Mouse (Mus musculus): ENCODE measurements around the gene Slc5a9. TPM values are rescaled to one million over a fixed set of nuclear protein-coding genes. Genes with fewer than 3 reads are reported as not detected.
"Not testable (repeated sequence)": the region's sequence is repeated elsewhere in the genome, so short reads cannot be mapped to it uniquely, and the experiment has no call there.

Gene Slc5a9
- 0.01 and 0.21 TPM in 2 replicates for polyA plus RNA-seq (2012; rRNA removed)

GRCm38 (mm10) chr4:111902775-111903174, at the start of gene Slc5a9:
Gene Slc5a9, minus strand, starts transcription at chr4:111902918.
- DNase-seq (ENCODE audit: low read depth) = no peak
- TF ChIP-seq CTCF (IDR thresholded peaks at IDR 0.05; ENCODE audit: borderline replicate concordance, extremely low read depth, insufficient read depth, insufficient read length) (no peak), POLR2A (IDR thresholded peaks at IDR 0.05; ENCODE audit: borderline replicate concordance, extremely low read depth, insufficient read depth, insufficient read length, poor library complexity, severe bottlenecking) (no peak)

GRCm38 (mm10) chr4:111919092-111919491, 16.4 kb upstream of the Slc5a9 start, which contains the start of gene Skint8:
Gene Skint8, plus strand, starts transcription at chr4:111919392.
- DNase-seq (ENCODE audit: low read depth) = no peak

GRCm38 (mm10) chr4:111907926-111908325, 5.2 kb upstream of the Slc5a9 start:
- TF ChIP-seq CTCF (IDR thresholded peaks at IDR 0.05; ENCODE audit: borderline replicate concordance, extremely low read depth, insufficient read depth, insufficient read length) (no peak), POLR2A (IDR thresholded peaks at IDR 0.05; ENCODE audit: borderline replicate concordance, extremely low read depth, insufficient read depth, insufficient read length, poor library complexity, severe bottlenecking) (no peak)
- DNase-seq (ENCODE audit: low read depth) = peak; percentile 74

More at GRCm38 (mm10) chr4:111919092-111919491, 16.4 kb upstream of the Slc5a9 start, which contains the start of gene Skint8:
- TF ChIP-seq POLR2A (IDR thresholded peaks at IDR 0.05; ENCODE audit: borderline replicate concordance, extremely low read depth, insufficient read depth, insufficient read length, poor library complexity, severe bottlenecking) (no peak), CTCF (IDR thresholded peaks at IDR 0.05; ENCODE audit: borderline replicate concordance, extremely low read depth, insufficient read depth, insufficient read length) (no peak)

- DNase-seq (ENCODE audit: low read depth) = no peak
Measured at GRCm38 (mm10) chr4:111901473-111901872, 1.2 kb downstream of the Slc5a9 start.

GRCm38 (mm10) chr4:111900491-111900890, 2.2 kb downstream of the Slc5a9 start:
- DNase-seq (ENCODE audit: low read depth) = not testable (repeated sequence)

More at GRCm38 (mm10) chr4:111901473-111901872, 1.2 kb downstream of the Slc5a9 start:
- TF ChIP-seq POLR2A (IDR thresholded peaks at IDR 0.05; ENCODE audit: borderline replicate concordance, extremely low read depth, insufficient read depth, insufficient read length, poor library complexity, severe bottlenecking) (no peak), CTCF (IDR thresholded peaks at IDR 0.05; ENCODE audit: borderline replicate concordance, extremely low read depth, insufficient read depth, insufficient read length) (no peak)

GRCm38 (mm10) chr4:111898566-111898965, 4.2 kb downstream of the Slc5a9 start:
- no peak for DNase-seq (ENCODE audit: low read depth)
- TF ChIP-seq POLR2A (IDR thresholded peaks at IDR 0.05; ENCODE audit: borderline replicate concordance, extremely low read depth, insufficient read depth, insufficient read length, poor library complexity, severe bottlenecking) = no peak
- no peak for TF ChIP-seq CTCF (IDR thresholded peaks at IDR 0.05; ENCODE audit: borderline replicate concordance, extremely low read depth, insufficient read depth, insufficient read length)

- TF ChIP-seq CTCF (IDR thresholded peaks at IDR 0.05; ENCODE audit: borderline replicate concordance, extremely low read depth, insufficient read depth, insufficient read length) = no peak
Measured at GRCm38 (mm10) chr4:111897755-111898154, 5.0 kb downstream of the Slc5a9 start.

GRCm38 (mm10) chr4:111892138-111892537, 10.6 kb downstream of the Slc5a9 start:
- DNase-seq (ENCODE audit: low read depth) = no peak
- TF ChIP-seq POLR2A (IDR thresholded peaks at IDR 0.05; ENCODE audit: borderline replicate concordance, extremely low read depth, insufficient read depth, insufficient read length, poor library complexity, severe bottlenecking) (no peak), CTCF (IDR thresholded peaks at IDR 0.05; ENCODE audit: borderline replicate concordance, extremely low read depth, insufficient read depth, insufficient read length) (no peak)

More at GRCm38 (mm10) chr4:111897755-111898154, 5.0 kb downstream of the Slc5a9 start:
- DNase-seq (ENCODE audit: low read depth) = no peak

GRCm38 (mm10) chr4:111886607-111887006, 16.1 kb downstream of the Slc5a9 start:
- DNase-seq (ENCODE audit: low read depth) = peak; percentile 74
- TF ChIP-seq CTCF (IDR thresholded peaks at IDR 0.05; ENCODE audit: borderline replicate concordance, extremely low read depth, insufficient read depth, insufficient read length) = peak; percentile 82; the same call in 1 of the 2 replicates
- no peak for TF ChIP-seq POLR2A (IDR thresholded peaks at IDR 0.05; ENCODE audit: borderline replicate concordance, extremely low read depth, insufficient read depth, insufficient read length, poor library complexity, severe bottlenecking)

GRCm38 (mm10) chr4:111886018-111886417, 16.7 kb downstream of the Slc5a9 start:
- peak; percentile 74; the same call in 1 of the 2 replicates for TF ChIP-seq CTCF (IDR thresholded peaks at IDR 0.05; ENCODE audit: borderline replicate concordance, extremely low read depth, insufficient read depth, insufficient read length)
- no peak for TF ChIP-seq POLR2A (IDR thresholded peaks at IDR 0.05; ENCODE audit: borderline replicate concordance, extremely low read depth, insufficient read depth, insufficient read length, poor library complexity, severe bottlenecking)
- peak; percentile 75 for DNase-seq (ENCODE audit: low read depth)

GRCm38 (mm10) chr4:111883543-111883942, 19.2 kb downstream of the Slc5a9 start:
- no peak for DNase-seq (ENCODE audit: low read depth)
- TF ChIP-seq POLR2A (IDR thresholded peaks at IDR 0.05; ENCODE audit: borderline replicate concordance, extremely low read depth, insufficient read depth, insufficient read length, poor library complexity, severe bottlenecking) (no peak), CTCF (IDR thresholded peaks at IDR 0.05; ENCODE audit: borderline replicate concordance, extremely low read depth, insufficient read depth, insufficient read length) (no peak)

- DNase-seq (ENCODE audit: low read depth) = peak; percentile 18
- TF ChIP-seq POLR2A (IDR thresholded peaks at IDR 0.05; ENCODE audit: borderline replicate concordance, extremely low read depth, insufficient read depth, insufficient read length, poor library complexity, severe bottlenecking) = no peak
- no peak for TF ChIP-seq CTCF (IDR thresholded peaks at IDR 0.05; ENCODE audit: borderline replicate concordance, extremely low read depth, insufficient read depth, insufficient read length)
Measured at GRCm38 (mm10) chr4:111880112-111880875, 22.4 kb downstream of the Slc5a9 start.

Data from brain, embryonic 14.5 days (tissue).